15 mouse cellular contexts compared by ENCODE assay signal in the genomic region with DNA sequence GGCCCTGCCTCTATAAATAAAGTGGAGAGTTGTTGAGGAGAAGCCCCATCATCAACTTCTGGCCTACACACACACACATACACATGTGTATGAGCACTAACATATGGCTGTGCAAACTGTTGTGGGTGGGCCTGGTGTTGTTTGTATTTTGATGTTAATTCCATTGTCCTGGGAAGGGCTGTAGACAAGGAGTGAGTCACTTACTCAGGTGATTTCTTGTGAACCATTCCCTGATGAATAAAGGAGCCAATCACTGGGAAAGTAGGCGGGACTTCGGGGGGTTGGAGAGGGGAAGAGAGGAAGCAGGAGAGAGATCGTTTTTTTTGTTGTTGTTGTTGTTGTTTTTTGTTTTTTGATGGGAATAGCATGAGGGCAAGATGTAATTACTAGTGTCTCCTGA.
"Had no signal": no experiment of that assay in that cellular context is flagged by ENCODE, and none has a peak within 500 bp of the region (broad histone marks: within the 10 kb centered on the region; RNA-seq: fewer than 3 reads in every experiment).

No protein-coding gene starts in this region.

- DNase-seq: lung, adult 18-20 months; lung, embryonic 14.5 days; lung, postnatal 10 days; lung, postnatal 4 days; midbrain, embryonic 14.5 days; right cerebral cortex, postnatal 14 days; thymus, adult 2 months; thymus, postnatal 25 days; thymus, postnatal 4 days had no signal

- H3K9me3 ChIP-seq: midbrain, embryonic 10.5 days; midbrain, embryonic 12.5 days; neural tube, embryonic 12.5 days; stomach, embryonic 15.5 days had no signal

- H3K4me1 ChIP-seq: midbrain, embryonic 10.5 days; midbrain, embryonic 12.5 days; neural tube, embryonic 12.5 days; stomach, embryonic 15.5 days had no signal

- H3K36me3 ChIP-seq: midbrain, embryonic 10.5 days; midbrain, embryonic 12.5 days; neural tube, embryonic 12.5 days; stomach, embryonic 15.5 days had no signal

- H3K27ac ChIP-seq: midbrain, embryonic 10.5 days; midbrain, embryonic 12.5 days; neural tube, embryonic 12.5 days; stomach, embryonic 15.5 days; stomach, postnatal 0 days had no signal

- H3K9ac ChIP-seq: lung, embryonic 14.5 days; midbrain, embryonic 12.5 days; neural tube, embryonic 12.5 days; stomach, embryonic 15.5 days had no signal

- H3K4me3 ChIP-seq: midbrain, embryonic 10.5 days; midbrain, embryonic 12.5 days; myocyte; neural tube, embryonic 12.5 days; stomach, embryonic 15.5 days had no signal
